Mouse (Mus musculus): ENCODE data around the gene Kcnk5. TPM values are rescaled to one million over a fixed set of nuclear protein-coding genes. Genes with fewer than 3 reads are reported as not detected.
A peak's percentile ranks its signal among the peaks of the same experiment; 100 is the strongest.

Kcnk5 gene
- polyA plus RNA-seq, 1 experiment from 2014 or later, result 9.5 TPM

DNA sequence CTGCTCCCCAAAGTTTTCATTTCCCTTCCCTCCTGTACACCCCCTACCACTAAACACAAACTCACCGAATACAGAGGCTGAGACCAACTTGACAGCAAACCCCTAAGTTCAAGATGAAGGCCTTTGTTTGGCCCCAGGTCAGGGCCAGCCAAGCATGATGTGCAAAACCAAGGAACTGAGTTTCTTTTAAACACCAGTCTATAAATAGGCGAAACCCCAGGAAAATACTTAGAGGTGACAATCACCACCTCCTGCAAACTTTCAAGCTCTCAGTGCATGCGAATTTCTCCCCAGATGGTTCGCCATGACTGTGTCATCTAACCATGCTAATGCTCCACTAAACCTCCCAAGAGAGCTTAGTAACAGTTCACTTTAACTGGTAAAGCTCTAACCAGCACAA is 5.9 kb downstream of the Kcnk5 start:
- H3K9ac ChIP-seq, result no peak overlapping the region
- no peak overlapping the region for H3K4me2 ChIP-seq (replicated peaks)
- no peak overlapping the region for H3K4me3 ChIP-seq (replicated peaks)
- H3K36me3 ChIP-seq, result no peaks in the 10 kb centered on the region
- no peak overlapping the region for H3K27ac ChIP-seq
- H3K27me3 ChIP-seq (replicated peaks), result no peaks in the 10 kb centered on the region
- ATAC-seq, result no peak
- 89% methylated on average over 4 of the region's 4 CpGs for WGBS
- peaks cover 15% of the 10 kb centered on the region for H3K4me1 ChIP-seq (replicated peaks)
- H3K9me3 ChIP-seq, result no peaks in the 10 kb centered on the region

DNA sequence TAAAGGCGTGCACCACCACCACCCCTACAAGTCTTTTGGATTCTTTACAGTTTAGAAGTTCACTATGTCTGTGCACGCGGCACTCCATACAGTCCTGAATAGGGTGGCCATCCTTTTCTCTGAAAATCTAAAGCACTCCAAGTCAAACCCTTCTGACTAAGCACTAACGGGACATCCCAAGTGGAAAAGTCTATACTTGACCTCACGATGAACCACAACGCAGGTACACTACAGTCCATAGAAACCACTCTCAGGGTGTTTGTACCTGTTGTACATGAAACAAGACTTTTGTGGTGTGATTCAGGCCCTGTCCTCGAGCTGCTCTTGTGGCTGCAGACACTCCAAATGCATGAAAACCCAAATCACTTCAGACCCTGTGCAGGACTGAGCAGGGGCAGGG is 6.5 kb downstream of the Kcnk5 start:
- ATAC-seq, result no peak
- no peak overlapping the region for H3K4me3 ChIP-seq (replicated peaks)
- H3K4me2 ChIP-seq (replicated peaks), result no peak overlapping the region
- no peak overlapping the region for H3K27ac ChIP-seq
- no peak overlapping the region for H3K9ac ChIP-seq
- no peaks in the 10 kb centered on the region for H3K9me3 ChIP-seq
- 91% methylated on average over 7 of the region's 7 CpGs for WGBS
- no peaks in the 10 kb centered on the region for H3K36me3 ChIP-seq
- H3K4me1 ChIP-seq (replicated peaks), result peaks cover 10% of the 10 kb centered on the region
- no peaks in the 10 kb centered on the region for H3K27me3 ChIP-seq (replicated peaks)

DNA sequence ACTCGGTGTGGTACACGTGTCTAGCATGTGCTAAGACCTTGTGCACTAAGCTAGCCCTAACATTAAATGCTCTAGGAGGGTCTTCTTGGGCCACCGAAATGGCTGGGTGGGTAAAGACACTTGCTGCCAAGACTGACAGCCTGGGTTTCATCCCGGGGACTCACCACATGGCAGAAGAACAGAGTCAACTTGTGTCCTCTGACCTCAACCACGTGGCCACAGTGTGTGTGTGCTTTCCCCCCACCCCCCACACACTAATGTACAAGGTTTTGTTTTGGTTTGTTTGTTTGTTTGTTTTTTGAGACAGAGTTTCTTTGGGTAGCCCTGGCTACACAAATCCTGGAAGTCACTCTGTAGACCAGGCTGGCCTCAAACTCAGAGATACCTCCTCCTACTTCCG is 6.9 kb downstream of the Kcnk5 start:
- no peak overlapping the region for H3K4me2 ChIP-seq (replicated peaks)
- H3K27ac ChIP-seq, result no peak overlapping the region
- no peak for ATAC-seq
- no peaks in the 10 kb centered on the region for H3K36me3 ChIP-seq
- no peaks in the 10 kb centered on the region for H3K9me3 ChIP-seq
- no peaks in the 10 kb centered on the region for H3K27me3 ChIP-seq (replicated peaks)
- H3K4me1 ChIP-seq (replicated peaks), result peaks cover 7% of the 10 kb centered on the region
- H3K9ac ChIP-seq, result no peak overlapping the region
- no peak overlapping the region for H3K4me3 ChIP-seq (replicated peaks)
- WGBS, result 86% methylated on average over 6 of the region's 6 CpGs

DNA sequence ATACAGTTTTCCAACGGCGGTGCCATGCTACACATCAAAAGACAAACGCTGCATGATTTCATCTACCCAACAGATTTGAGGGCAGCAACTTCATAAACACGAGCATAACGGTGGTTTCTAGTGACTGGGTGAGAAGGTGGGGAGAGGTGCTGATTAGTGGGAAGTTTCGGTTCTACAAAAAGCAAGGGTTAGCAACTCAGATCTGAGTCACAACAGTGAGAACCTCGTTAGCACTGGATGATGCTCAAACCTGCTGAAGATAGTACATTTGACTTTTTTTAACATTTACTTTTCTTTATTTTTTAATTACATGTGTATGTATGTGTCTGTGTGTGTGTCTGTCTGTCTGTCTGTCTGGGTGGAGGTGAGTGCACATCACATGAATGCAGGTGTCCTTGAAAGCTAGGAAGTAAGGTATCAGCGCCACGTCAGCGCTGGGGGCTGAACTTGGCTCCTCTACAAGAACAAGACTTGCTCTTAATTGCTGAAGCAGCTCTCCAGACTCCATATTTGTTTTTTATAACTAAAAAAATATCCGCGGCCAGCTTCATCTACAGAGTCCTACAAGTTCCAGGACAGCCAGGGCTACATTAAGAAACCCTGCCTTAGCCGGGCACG is 7.6 kb downstream of the Kcnk5 start:
- no peaks in the 10 kb centered on the region for H3K27me3 ChIP-seq (replicated peaks)
- H3K4me3 ChIP-seq (replicated peaks), result no peak overlapping the region
- no peak overlapping the region for H3K27ac ChIP-seq
- H3K36me3 ChIP-seq, result no peaks in the 10 kb centered on the region
- 92% methylated on average over 14 of the region's 14 CpGs for WGBS
- ATAC-seq, result no peak
- H3K9ac ChIP-seq, result no peak overlapping the region
- peaks cover 4% of the 10 kb centered on the region; the same call in 1 of the 2 replicates for H3K4me1 ChIP-seq (replicated peaks)
- no peaks in the 10 kb centered on the region for H3K9me3 ChIP-seq
- H3K4me2 ChIP-seq (replicated peaks), result no peak overlapping the region

DNA sequence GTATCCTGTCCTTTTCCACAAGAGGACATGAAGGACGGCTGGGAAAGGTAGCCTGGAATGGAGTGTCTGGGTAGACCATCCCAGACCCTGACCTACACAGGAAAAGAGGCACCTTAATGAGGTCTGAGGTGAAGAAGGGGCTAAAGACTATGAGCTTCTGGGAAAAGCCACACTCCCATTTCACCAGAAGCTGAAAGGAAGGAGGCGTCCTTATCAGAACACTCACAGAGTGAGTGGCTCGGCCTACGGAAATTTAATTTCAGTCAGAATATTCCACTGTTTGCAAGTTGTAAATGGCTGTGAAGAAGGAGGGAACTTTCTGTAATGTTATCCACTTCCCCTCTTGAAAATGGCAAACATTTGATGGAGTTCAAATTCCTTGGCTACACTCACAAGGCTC is 8.7 kb downstream of the Kcnk5 start:
- H3K36me3 ChIP-seq, result no peaks in the 10 kb centered on the region
- no peak overlapping the region for H3K4me2 ChIP-seq (replicated peaks)
- no peaks in the 10 kb centered on the region for H3K9me3 ChIP-seq
- H3K9ac ChIP-seq, result no peak overlapping the region
- H3K4me3 ChIP-seq (replicated peaks), result no peak overlapping the region
- no peaks in the 10 kb centered on the region for H3K4me1 ChIP-seq (replicated peaks)
- whole genome bisulfite sequencing, result 72% methylated on average over 4 of the region's 4 CpGs
- no peak for ATAC-seq
- no peaks in the 10 kb centered on the region for H3K27me3 ChIP-seq (replicated peaks)
- no peak overlapping the region for H3K27ac ChIP-seq

DNA sequence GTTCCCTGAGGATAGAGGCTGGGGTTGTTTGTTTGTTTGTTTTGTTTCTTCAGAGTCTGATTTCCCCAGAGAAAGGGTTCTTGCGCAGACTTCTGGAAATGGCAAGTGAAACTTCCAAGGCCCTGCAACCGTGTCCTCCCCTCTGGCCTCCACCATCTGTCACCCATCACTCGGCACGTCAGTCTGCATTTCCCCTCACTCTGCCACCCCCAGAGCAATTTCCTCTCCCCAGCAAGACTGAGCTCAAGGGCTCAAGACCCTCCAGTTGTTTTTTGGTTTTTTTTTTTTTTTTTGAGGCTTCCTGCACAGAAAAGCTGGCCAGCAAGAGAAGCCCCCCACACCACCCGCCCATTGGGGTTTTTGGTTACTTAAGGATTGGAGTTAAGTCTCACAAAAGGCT is 9.1 kb downstream of the Kcnk5 start:
- Histone ChIP-seq H3K9me3 (no peaks in the 10 kb centered on the region), H3K4me2 (replicated peaks) (no peak overlapping the region), H3K27me3 (replicated peaks) (no peaks in the 10 kb centered on the region), H3K36me3 (no peaks in the 10 kb centered on the region), H3K4me1 (replicated peaks) (peaks cover 2% of the 10 kb centered on the region), H3K9ac (no peak overlapping the region), H3K27ac (no peak overlapping the region), H3K4me3 (replicated peaks) (no peak overlapping the region)
- no peak for ATAC-seq
- WGBS, result 68% methylated on average over 5 of the region's 5 CpGs

DNA sequence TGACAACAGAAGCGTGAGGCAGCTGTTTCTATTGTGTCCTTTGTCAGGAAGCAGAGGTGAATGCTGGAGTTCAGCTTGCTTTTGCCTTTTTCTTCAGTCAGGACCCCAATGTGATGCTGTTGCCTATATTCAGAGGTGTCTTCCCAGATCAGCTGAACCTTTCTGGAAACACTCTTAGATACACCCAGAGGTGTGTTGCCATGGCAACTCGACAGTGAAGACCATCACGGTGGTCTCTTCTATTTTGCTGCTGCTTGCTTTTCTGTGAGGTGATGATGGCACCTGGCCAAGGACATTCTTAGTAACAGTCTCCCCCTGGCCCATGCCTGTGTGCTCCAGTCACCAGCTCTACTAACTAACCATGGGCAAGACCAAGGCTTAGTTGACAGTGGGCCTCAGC is 9.8 kb downstream of the Kcnk5 start:
- no peak overlapping the region for H3K9ac ChIP-seq
- no peaks in the 10 kb centered on the region for H3K36me3 ChIP-seq
- H3K27me3 ChIP-seq (replicated peaks), result no peaks in the 10 kb centered on the region
- ATAC-seq, result no peak
- H3K27ac ChIP-seq, result no peak overlapping the region
- H3K9me3 ChIP-seq, result no peaks in the 10 kb centered on the region
- no peak overlapping the region for H3K4me2 ChIP-seq (replicated peaks)
- H3K4me3 ChIP-seq (replicated peaks), result no peak overlapping the region
- WGBS, result 86% methylated on average over 3 of the region's 3 CpGs
- peaks cover 5% of the 10 kb centered on the region for H3K4me1 ChIP-seq (replicated peaks)

DNA sequence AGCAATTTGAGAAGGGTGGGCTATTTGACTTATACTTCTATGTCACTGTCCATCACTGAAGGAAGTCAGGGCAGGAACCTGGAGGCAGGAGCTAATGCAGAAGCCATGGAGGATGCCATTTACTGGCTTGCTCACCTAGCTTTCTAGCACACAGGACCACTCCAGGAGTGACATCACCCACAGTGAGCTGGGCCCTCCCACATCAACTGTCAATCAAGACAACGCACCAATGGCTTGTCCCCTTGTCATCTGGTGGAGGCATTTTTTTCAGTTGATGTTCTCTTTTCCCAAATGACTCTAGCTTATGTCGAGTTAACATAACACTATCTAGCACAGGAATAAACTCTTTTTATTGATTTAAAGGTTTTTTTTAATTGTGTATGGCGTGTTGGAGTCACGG is 12.4 kb downstream of the Kcnk5 start:
- Histone ChIP-seq H3K4me2 (replicated peaks) (no peak overlapping the region), H3K9me3 (no peaks in the 10 kb centered on the region), H3K4me1 (replicated peaks) (peaks cover 22% of the 10 kb centered on the region), H3K27me3 (replicated peaks) (no peaks in the 10 kb centered on the region), H3K36me3 (no peaks in the 10 kb centered on the region), H3K9ac (no peak overlapping the region), H3K27ac (no peak overlapping the region), H3K4me3 (replicated peaks) (no peak overlapping the region)
- ATAC-seq, result no peak
- 90% methylated on average over 4 of the region's 4 CpGs for WGBS

DNA sequence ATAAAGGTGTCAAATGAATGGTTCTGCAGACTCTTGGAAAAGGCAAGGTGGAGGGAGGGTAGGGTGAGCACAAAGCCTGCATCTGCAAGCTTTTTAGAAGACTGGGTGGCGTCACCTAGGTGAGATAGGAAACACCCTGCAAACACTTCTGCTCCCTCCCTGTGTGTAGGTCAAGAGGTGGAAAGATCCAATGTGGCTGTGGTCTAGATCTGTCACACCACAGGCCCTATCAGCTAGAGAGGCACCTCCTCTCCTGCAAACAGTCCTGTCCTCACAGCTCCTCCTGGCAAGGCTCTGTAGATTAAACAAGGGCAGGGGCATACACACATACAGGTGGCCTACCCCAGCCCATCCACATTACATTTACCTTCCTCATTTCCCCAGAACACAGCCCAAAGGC is 13.1 kb downstream of the Kcnk5 start:
- Histone ChIP-seq H3K4me1 (replicated peaks) (peaks cover 24% of the 10 kb centered on the region), H3K36me3 (no peaks in the 10 kb centered on the region), H3K4me3 (replicated peaks) (no peak overlapping the region), H3K9ac (no peak overlapping the region), H3K9me3 (no peaks in the 10 kb centered on the region), H3K4me2 (replicated peaks) (no peak overlapping the region), H3K27ac (no peak overlapping the region), H3K27me3 (replicated peaks) (no peaks in the 10 kb centered on the region)
- ATAC-seq, result no peak
- 53% methylated on average over 1 of the region's 1 CpGs for WGBS

DNA sequence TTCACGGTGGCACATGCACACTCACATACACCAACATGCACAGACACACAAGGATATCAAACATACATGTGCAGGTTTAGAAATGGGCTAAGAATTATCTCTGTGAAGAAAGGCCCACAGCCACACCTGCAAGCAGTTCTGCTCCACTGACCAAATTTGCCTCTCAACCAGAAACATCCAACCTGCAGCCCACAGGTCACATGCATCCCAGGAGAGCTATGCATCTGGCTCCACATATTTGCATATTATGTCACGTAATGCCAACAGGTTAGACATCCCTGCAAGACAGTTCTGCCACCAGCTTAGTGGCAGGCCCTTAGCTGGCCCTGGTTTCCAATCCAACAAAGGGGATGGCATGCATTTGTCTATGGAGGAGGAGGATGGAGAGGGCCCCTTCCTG is 13.6 kb downstream of the Kcnk5 start:
- WGBS, result 89% methylated on average over 2 of the region's 2 CpGs
- Histone ChIP-seq H3K36me3 (no peaks in the 10 kb centered on the region), H3K4me2 (replicated peaks) (no peak overlapping the region), H3K9ac (no peak overlapping the region), H3K4me3 (replicated peaks) (no peak overlapping the region), H3K4me1 (replicated peaks) (peaks cover 24% of the 10 kb centered on the region), H3K27me3 (replicated peaks) (no peaks in the 10 kb centered on the region), H3K27ac (no peak overlapping the region), H3K9me3 (no peaks in the 10 kb centered on the region)
- ATAC-seq, result no peak

DNA sequence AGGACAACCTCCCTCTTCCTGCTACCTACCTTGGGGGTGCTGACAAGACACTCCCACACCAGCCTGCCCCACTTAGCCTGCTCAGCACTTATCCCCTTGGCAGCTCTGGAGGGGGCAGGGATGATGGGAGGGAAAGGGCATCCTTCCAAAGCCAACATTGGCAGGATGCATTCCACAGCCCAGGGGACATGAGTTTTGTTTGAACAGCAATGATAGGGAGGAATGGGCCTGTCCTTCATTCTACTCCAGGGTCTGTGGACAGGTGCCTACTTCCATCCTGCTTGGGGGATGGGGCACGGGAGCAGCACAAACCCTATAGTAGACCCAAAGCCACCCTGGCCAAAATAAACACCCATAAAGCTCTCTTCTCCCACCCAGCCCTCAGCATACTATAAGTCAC is 16.2 kb downstream of the Kcnk5 start:
- no peaks in the 10 kb centered on the region for H3K36me3 ChIP-seq
- WGBS, result 55% methylated on average over 1 of the region's 1 CpGs
- H3K4me1 ChIP-seq (replicated peaks), result peaks cover 24% of the 10 kb centered on the region
- no peaks in the 10 kb centered on the region for H3K27me3 ChIP-seq (replicated peaks)
- H3K4me3 ChIP-seq (replicated peaks), result no peak overlapping the region
- no peak overlapping the region for H3K27ac ChIP-seq
- 0 out of 2 replicates have a peak, but pooled peaks have one; percentile 7 for ATAC-seq
- no peak overlapping the region for H3K4me2 ChIP-seq (replicated peaks)
- H3K9ac ChIP-seq, result no peak overlapping the region
- H3K9me3 ChIP-seq, result no peaks in the 10 kb centered on the region

DNA sequence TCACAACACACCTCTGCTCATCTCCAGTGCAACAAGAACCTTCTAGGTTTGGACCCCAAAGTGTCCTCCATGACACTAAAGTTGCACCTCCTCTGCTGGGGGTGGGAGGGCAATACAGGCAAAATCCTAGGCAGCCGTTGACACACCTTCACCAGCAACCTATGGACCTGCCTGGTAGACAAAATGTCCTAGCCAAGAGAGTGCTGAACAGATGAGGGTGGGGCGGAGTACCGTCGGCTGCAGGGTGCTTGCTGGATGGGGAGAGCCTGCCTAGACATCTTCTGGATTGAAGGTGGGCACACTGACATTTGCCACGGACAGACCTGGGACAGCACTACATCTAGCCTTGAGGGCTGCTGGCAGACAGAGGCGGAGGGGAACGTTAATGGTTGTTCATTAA is 17.2 kb downstream of the Kcnk5 start:
- Histone ChIP-seq H3K4me2 (replicated peaks) (no peak overlapping the region), H3K4me1 (replicated peaks) (peaks cover 33% of the 10 kb centered on the region), H3K9me3 (no peaks in the 10 kb centered on the region), H3K27ac (no peak overlapping the region), H3K36me3 (no peaks in the 10 kb centered on the region), H3K27me3 (replicated peaks) (no peaks in the 10 kb centered on the region), H3K4me3 (replicated peaks) (no peak overlapping the region), H3K9ac (no peak overlapping the region)
- ATAC-seq, result peak; percentile 22; the same call in 1 of the 2 replicates
- WGBS, result 65% methylated on average over 7 of the region's 7 CpGs

DNA sequence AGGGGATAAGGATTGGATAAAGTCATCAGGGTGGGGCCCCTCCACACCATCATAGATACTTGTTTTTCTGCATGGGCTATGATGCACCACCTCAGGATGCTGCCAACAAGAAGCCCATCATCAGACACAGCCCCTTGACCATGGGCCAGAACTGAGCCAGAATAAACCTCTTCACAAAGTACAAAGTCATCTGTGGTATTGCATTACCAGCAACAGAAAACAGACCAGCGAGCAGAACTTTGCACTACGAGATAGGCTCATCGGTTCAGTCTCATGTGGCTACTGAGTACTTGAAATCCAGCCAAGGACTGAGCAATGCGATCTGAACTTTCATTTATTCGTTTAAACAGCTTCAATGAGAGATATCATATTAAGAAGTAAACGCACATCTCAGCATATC is 18.9 kb downstream of the Kcnk5 start:
- Histone ChIP-seq H3K9ac (no peak overlapping the region), H3K4me1 (replicated peaks) (peaks cover 44% of the 10 kb centered on the region), H3K27me3 (replicated peaks) (no peaks in the 10 kb centered on the region), H3K36me3 (no peaks in the 10 kb centered on the region), H3K9me3 (no peaks in the 10 kb centered on the region), H3K27ac (no peak overlapping the region; the same call in 1 of the 2 replicates), H3K4me2 (replicated peaks) (no peak overlapping the region), H3K4me3 (replicated peaks) (no peak overlapping the region)
- no peak for ATAC-seq
- 47% methylated on average over 6 of the region's 6 CpGs for WGBS
